Mouse (Mus musculus) liver, adult 2 months (tissue): ENCODE data around the gene Auts2.

ENCODE experiments used
- CTCF ChIP-seq: fragments of 200-500 bp; IDR thresholded peaks from 2 replicates; pipeline ENCODE4 v1.5.1; 2011; ENCODE audit warnings: low read depth, low read length, control low read depth
- POLR2A ChIP-seq: fragments of 200-500 bp; IDR thresholded peaks from 2 replicates; pipeline ENCODE4 v1.6.1; 2011; ENCODE audit warnings: low read length, control low read depth; ENCODE audit not compliant: insufficient read depth; ENCODE audit errors: extremely low read depth

- no peak for TF ChIP-seq CTCF
- no peak for TF ChIP-seq POLR2A
Observed at GRCm38 (mm10) chr5:132477533-132477932, 65.6 kb downstream of the Auts2 start.
